Mouse (Mus musculus): ENCODE measurements around the gene G2e3. TPM values are rescaled to one million over a fixed set of nuclear protein-coding genes. Genes with fewer than 3 reads are reported as not detected.
A peak's percentile ranks its signal among the peaks of the same experiment; 100 is the strongest.

G2e3 gene
- total RNA-seq (2014; fragmentation: Nextera tagmentation) = 21.0 and 27.1 TPM in 2 replicates
- 20.5 and 24.5 TPM in 2 replicates for total RNA-seq (2017)

- ATAC-seq (replicated peaks; ENCODE audit: low FRiP score, low TSS enrichment, poor library complexity, severe bottlenecking) = peak; percentile 98
Measured at GRCm38 (mm10) chr12:51347988-51348697, at the start of gene G2e3. Gene G2e3 (plus strand): TSS chr12:51348061.

GRCm38 (mm10) chr12:51323604-51324003 lies 24.3 kb upstream of the G2e3 start:
- no peak for ATAC-seq (replicated peaks; ENCODE audit: low FRiP score, low TSS enrichment, poor library complexity, severe bottlenecking)

GRCm38 (mm10) chr12:51326819-51327218 lies 21.0 kb upstream of the G2e3 start:
- no peak for ATAC-seq (replicated peaks; ENCODE audit: low FRiP score, low TSS enrichment, poor library complexity, severe bottlenecking)

GRCm38 (mm10) chr12:51337014-51337413 lies 10.8 kb upstream of the G2e3 start:
- no peak for ATAC-seq (replicated peaks; ENCODE audit: low FRiP score, low TSS enrichment, poor library complexity, severe bottlenecking)

- ATAC-seq (replicated peaks; ENCODE audit: low FRiP score, low TSS enrichment, poor library complexity, severe bottlenecking) = no peak
Measured at GRCm38 (mm10) chr12:51346121-51346520, 1.7 kb upstream of the G2e3 start.

- ATAC-seq (replicated peaks; ENCODE audit: low FRiP score, low TSS enrichment, poor library complexity, severe bottlenecking) = no peak
Measured at GRCm38 (mm10) chr12:51348698-51348998, 787 bp downstream of the G2e3 start.

GRCm38 (mm10) chr12:51355296-51355695 lies 7.4 kb downstream of the G2e3 start:
- 0 out of 2 replicates have a peak, but pooled peaks have one; percentile 34 for ATAC-seq (replicated peaks; ENCODE audit: low FRiP score, low TSS enrichment, poor library complexity, severe bottlenecking)

- no peak for ATAC-seq (replicated peaks; ENCODE audit: low FRiP score, low TSS enrichment, poor library complexity, severe bottlenecking)
Measured at GRCm38 (mm10) chr12:51361294-51361693, 13.4 kb downstream of the G2e3 start.

- no peak for ATAC-seq (replicated peaks; ENCODE audit: low FRiP score, low TSS enrichment, poor library complexity, severe bottlenecking)
Measured at GRCm38 (mm10) chr12:51362898-51363297, 15.0 kb downstream of the G2e3 start.

- ATAC-seq (replicated peaks; ENCODE audit: low FRiP score, low TSS enrichment, poor library complexity, severe bottlenecking) = no peak
Measured at GRCm38 (mm10) chr12:51368504-51368903, 20.6 kb downstream of the G2e3 start.

GRCm38 (mm10) chr12:51377003-51377887 lies 29.4 kb downstream of the G2e3 start, which contains the start of gene Scfd1:
Gene Scfd1 (plus strand): TSS chr12:51377510.
- ATAC-seq (replicated peaks; ENCODE audit: low FRiP score, low TSS enrichment, poor library complexity, severe bottlenecking) = peak; percentile 100

- ATAC-seq (replicated peaks; ENCODE audit: low FRiP score, low TSS enrichment, poor library complexity, severe bottlenecking) = no peak
Measured at GRCm38 (mm10) chr12:51377888-51378190, 30.0 kb downstream of the G2e3 start.

GRCm38 (mm10) chr12:51399871-51400270 lies 52.0 kb downstream of the G2e3 start:
- no peak for ATAC-seq (replicated peaks; ENCODE audit: low FRiP score, low TSS enrichment, poor library complexity, severe bottlenecking)

- 0 out of 2 replicates have a peak, but pooled peaks have one; percentile 57 for ATAC-seq (replicated peaks; ENCODE audit: low FRiP score, low TSS enrichment, poor library complexity, severe bottlenecking)
Measured at GRCm38 (mm10) chr12:51402060-51402698, 54.3 kb downstream of the G2e3 start.

- no peak for ATAC-seq (replicated peaks; ENCODE audit: low FRiP score, low TSS enrichment, poor library complexity, severe bottlenecking)
Measured at GRCm38 (mm10) chr12:51403987-51404586, 56.2 kb downstream of the G2e3 start.

- no peak for ATAC-seq (replicated peaks; ENCODE audit: low FRiP score, low TSS enrichment, poor library complexity, severe bottlenecking)
Measured at GRCm38 (mm10) chr12:51411362-51411761, 63.5 kb downstream of the G2e3 start.

Measured in megakaryocyte-erythroid progenitor cell, adult 5-6 weeks (primary cell).